In genomic region chr19:53745354-53745753, GRCm38 (mm10) we compare ENCODE assay signal across 24 mouse cellular contexts.
"Had no signal": no experiment of that assay in that cellular context is flagged by ENCODE, and none has a peak within 500 bp of the region (broad histone marks: within the 10 kb centered on the region; RNA-seq: fewer than 3 reads in every experiment).

No protein-coding gene starts in this region.

- H3K27ac ChIP-seq: hindbrain, embryonic 10.5 days; hindbrain, embryonic 12.5 days; hindbrain, embryonic 14.5 days; layer of hippocampus, adult 2 months; left cerebral cortex, adult 2 months; limb, embryonic 10.5 days; limb, embryonic 12.5 days; liver, embryonic 13.5 days; liver, embryonic 15.5 days had no signal

- H3K4me3 ChIP-seq: heart, embryonic 12.5 days; hindbrain, embryonic 10.5 days; hindbrain, embryonic 12.5 days; layer of hippocampus, adult 2 months; left cerebral cortex, adult 2 months; limb, embryonic 10.5 days; limb, embryonic 12.5 days; liver, embryonic 13.5 days; liver, embryonic 15.5 days had no signal

- DNase-seq: gastrocnemius, postnatal 14 days; heart, postnatal 10 days; heart, postnatal 4 days; kidney, adult 18-20 months; kidney, adult 8-10 months; kidney, postnatal 10 days; kidney, postnatal 25 days; kidney, postnatal 4 days; liver; liver, embryonic 13.5 days had no signal

- H3K9me3 ChIP-seq: heart, embryonic 12.5 days; hindbrain, embryonic 10.5 days; hindbrain, embryonic 12.5 days; limb, embryonic 10.5 days; liver, embryonic 13.5 days; liver, embryonic 15.5 days had no signal

- H3K4me1 ChIP-seq: hindbrain, embryonic 12.5 days; liver, embryonic 13.5 days; liver, embryonic 15.5 days had no signal

- H3K27me3 ChIP-seq: heart, embryonic 12.5 days; hindbrain, embryonic 12.5 days; limb, embryonic 12.5 days; liver, embryonic 13.5 days; liver, embryonic 15.5 days had no signal

- H3K36me3 ChIP-seq: hindbrain, embryonic 10.5 days; hindbrain, embryonic 12.5 days; limb, embryonic 10.5 days; limb, embryonic 12.5 days; liver, embryonic 13.5 days; liver, embryonic 15.5 days had no signal

- ATAC-seq: forebrain, embryonic 16.5 days; hindbrain, embryonic 16.5 days; inflammation-experienced regulatory T-cells, adult 6 months; intestine, embryonic 16.5 days had no signal

- H3K9ac ChIP-seq: heart, embryonic 12.5 days; hindbrain, embryonic 12.5 days; hindbrain, embryonic 14.5 days; limb, embryonic 12.5 days; liver, embryonic 13.5 days; liver, embryonic 15.5 days had no signal

- H3K4me2 ChIP-seq: heart, embryonic 12.5 days; hindbrain, embryonic 12.5 days; hindbrain, embryonic 14.5 days; limb, embryonic 12.5 days; liver, embryonic 11.5 days; liver, embryonic 13.5 days; liver, embryonic 15.5 days had no signal
